26 mouse cellular contexts compared by ENCODE assay signal in genomic region chr9:50013602-50014001, GRCm38 (mm10).
"Had no signal": no experiment of that assay in that cellular context is flagged by ENCODE, and none has a peak within 500 bp of the region (broad histone marks: within the 10 kb centered on the region; RNA-seq: fewer than 3 reads in every experiment).

No protein-coding gene starts in this region.

- H3K9ac ChIP-seq: heart, embryonic 12.5 days; hindbrain, embryonic 12.5 days; hindbrain, embryonic 15.5 days; intestine, embryonic 15.5 days; limb, embryonic 12.5 days; liver, embryonic 13.5 days; liver, embryonic 15.5 days; liver, postnatal 0 days had no signal

- H3K36me3 ChIP-seq: heart, embryonic 10.5 days; heart, embryonic 12.5 days; hindbrain, embryonic 10.5 days; hindbrain, embryonic 12.5 days; hindbrain, embryonic 15.5 days; intestine, embryonic 15.5 days; limb, embryonic 10.5 days; limb, embryonic 12.5 days; liver, embryonic 13.5 days; liver, embryonic 15.5 days had no signal

- ATAC-seq: inflammation-experienced regulatory T-cells, adult 6 months; intestine, embryonic 15.5 days; intestine, postnatal 0 days; liver, postnatal 0 days had no signal

- H3K27ac ChIP-seq: gastrocnemius, adult 2 months; heart, embryonic 10.5 days; hindbrain, embryonic 10.5 days; hindbrain, embryonic 12.5 days; hindbrain, embryonic 15.5 days; intestine, embryonic 15.5 days; layer of hippocampus, adult 2 months; limb, embryonic 10.5 days; limb, embryonic 12.5 days; liver, embryonic 13.5 days; liver, embryonic 15.5 days had no signal

- H3K9me3 ChIP-seq: heart, embryonic 10.5 days; heart, embryonic 12.5 days; hindbrain, embryonic 10.5 days; hindbrain, embryonic 12.5 days; hindbrain, embryonic 15.5 days; intestine, embryonic 15.5 days; limb, embryonic 10.5 days; limb, embryonic 12.5 days; liver, embryonic 13.5 days; liver, embryonic 15.5 days had no signal

- H3K4me2 ChIP-seq: heart, embryonic 12.5 days; hindbrain, embryonic 12.5 days; hindbrain, embryonic 15.5 days; intestine, embryonic 15.5 days; limb, embryonic 12.5 days; liver, embryonic 11.5 days; liver, embryonic 13.5 days; liver, embryonic 15.5 days had no signal

- DNase-seq: gastrocnemius, adult 2 months; gastrocnemius, postnatal 10 days; gastrocnemius, postnatal 25 days; heart, postnatal 10 days; heart, postnatal 4 days; kidney, adult 18-20 months; kidney, adult 8-10 months; kidney, postnatal 10 days; kidney, postnatal 25 days; kidney, postnatal 4 days; liver; liver, embryonic 13.5 days; liver, postnatal 0 days had no signal

- H3K27me3 ChIP-seq: heart, embryonic 12.5 days; hindbrain, embryonic 12.5 days; hindbrain, embryonic 15.5 days; intestine, embryonic 15.5 days; limb, embryonic 12.5 days; liver, embryonic 13.5 days; liver, embryonic 15.5 days had no signal

- H3K4me1 ChIP-seq: heart, embryonic 10.5 days; hindbrain, embryonic 12.5 days; hindbrain, embryonic 15.5 days; intestine, embryonic 15.5 days; limb, embryonic 10.5 days; limb, embryonic 12.5 days; liver, embryonic 13.5 days; liver, embryonic 15.5 days had no signal

- H3K4me3 ChIP-seq: gastrocnemius, adult 2 months; heart, embryonic 10.5 days; heart, embryonic 12.5 days; hindbrain, embryonic 10.5 days; hindbrain, embryonic 12.5 days; hindbrain, embryonic 15.5 days; intestine, embryonic 15.5 days; layer of hippocampus, adult 2 months; limb, embryonic 10.5 days; limb, embryonic 12.5 days; liver, embryonic 13.5 days; liver, embryonic 15.5 days had no signal
